Mouse (Mus musculus) layer of hippocampus, adult 2 months (tissue): ENCODE measurements at regions not wholly inside any gene's neighbourhood (a gene's known extent, or its start where the extent isn't known, plus 50 kb on each side); places are given as distances from the start of the nearest gene placed in this dataset.

Experiments
- DNase-seq, 2 experiments: peaks; one replicate each; pipeline ENCODE4 v3.0.0; 2022; ENCODE audit warnings: low spot score in 2 of 2
- H3K27ac ChIP-seq: fragments of 200-600 bp; 2 replicates; pipeline ENCODE4 v1.8.1; 2022
- H3K4me3 ChIP-seq: fragments of 200-600 bp; 2 replicates; pipeline ENCODE4 v1.8.1; 2022; ENCODE audit warnings: mild to moderate bottlenecking
- CTCF ChIP-seq: fragments of 200-600 bp; conservative IDR thresholded peaks from 2 replicates; pipeline ENCODE4 v1.8.1; 2022; ENCODE audit warnings: antibody characterized with exemption, mild to moderate bottlenecking, moderate library complexity

GRCm38 (mm10) chr12:106841996-106842395 lies 646.4 kb upstream of the 3110018I06Rik start:
- DNase-seq = peak; percentile 13 to 41
- Histone ChIP-seq H3K27ac (peak overlapping the region; percentile 85), H3K4me3 (no peak overlapping the region)
- no peak for TF ChIP-seq CTCF

GRCm38 (mm10) chr12:106842396-106842795 lies 646.0 kb upstream of the 3110018I06Rik start:
- no peak for TF ChIP-seq CTCF
- no peak overlapping the region for H3K4me3 ChIP-seq
- DNase-seq = no peak
- H3K27ac ChIP-seq = peak overlapping the region; percentile 85

GRCm38 (mm10) chr12:106851666-106852065 lies 636.8 kb upstream of the 3110018I06Rik start:
- peak; percentile 47 for TF ChIP-seq CTCF

GRCm38 (mm10) chr12:106852736-106853135 lies 635.7 kb upstream of the 3110018I06Rik start:
- Histone ChIP-seq H3K4me3 (no peak overlapping the region), H3K27ac (no peak overlapping the region)
- no peak for DNase-seq

More at GRCm38 (mm10) chr12:106851666-106852065, 636.8 kb upstream of the 3110018I06Rik start:
- H3K4me3 ChIP-seq = no peak overlapping the region
- no peak for DNase-seq
- no peak overlapping the region for H3K27ac ChIP-seq

GRCm38 (mm10) chr12:106853711-106854240 lies 634.7 kb upstream of the 3110018I06Rik start:
- no peak for DNase-seq
- no peak overlapping the region for H3K4me3 ChIP-seq
- H3K27ac ChIP-seq = no peak overlapping the region
- TF ChIP-seq CTCF = no peak

More at GRCm38 (mm10) chr12:106852736-106853135, 635.7 kb upstream of the 3110018I06Rik start:
- no peak for TF ChIP-seq CTCF

GRCm38 (mm10) chr12:106855520-106855919 lies 632.9 kb upstream of the 3110018I06Rik start:
- DNase-seq = no peak
- no peak overlapping the region for H3K4me3 ChIP-seq
- TF ChIP-seq CTCF = no peak
- no peak overlapping the region for H3K27ac ChIP-seq

- no peak for TF ChIP-seq CTCF
- no peak for DNase-seq
These were observed 626.8 kb upstream of the 3110018I06Rik start for GRCm38 (mm10) chr12:106861638-106862037.

GRCm38 (mm10) chr12:106864076-106864475 lies 624.4 kb upstream of the 3110018I06Rik start:
- TF ChIP-seq CTCF = no peak
- no peak overlapping the region for H3K4me3 ChIP-seq
- no peak for DNase-seq
- H3K27ac ChIP-seq = no peak overlapping the region

More at GRCm38 (mm10) chr12:106861638-106862037, 626.8 kb upstream of the 3110018I06Rik start:
- H3K4me3 ChIP-seq = no peak overlapping the region
- peak overlapping the region; percentile 78 for H3K27ac ChIP-seq

GRCm38 (mm10) chr12:106868036-106868435 lies 620.4 kb upstream of the 3110018I06Rik start:
- no peak overlapping the region for H3K4me3 ChIP-seq
- no peak for TF ChIP-seq CTCF
- no peak for DNase-seq
- 0 out of 2 replicates have a peak overlapping the region, but pooled peaks have one; percentile 4 for H3K27ac ChIP-seq

GRCm38 (mm10) chr12:106871481-106871880 lies 617.0 kb upstream of the 3110018I06Rik start:
- no peak for DNase-seq
- Histone ChIP-seq H3K4me3 (no peak overlapping the region), H3K27ac (no peak overlapping the region)
- TF ChIP-seq CTCF = no peak

- TF ChIP-seq CTCF = no peak
- H3K27ac ChIP-seq = peak overlapping the region; percentile 79
- H3K4me3 ChIP-seq = no peak overlapping the region
- DNase-seq = peak; percentile 32 to 46
These were observed 615.3 kb upstream of the 3110018I06Rik start for GRCm38 (mm10) chr12:106872966-106873730.

GRCm38 (mm10) chr12:106890319-106890718 lies 598.1 kb upstream of the 3110018I06Rik start:
- H3K4me3 ChIP-seq = no peak overlapping the region
- no peak overlapping the region for H3K27ac ChIP-seq
- TF ChIP-seq CTCF = no peak
- no peak for DNase-seq

- TF ChIP-seq CTCF = no peak
- Histone ChIP-seq H3K27ac (no peak overlapping the region), H3K4me3 (no peak overlapping the region)
- no peak for DNase-seq
These were observed 594.4 kb upstream of the 3110018I06Rik start for GRCm38 (mm10) chr12:106894061-106894460.

GRCm38 (mm10) chr12:106904202-106904601 lies 584.2 kb upstream of the 3110018I06Rik start:
- no peak for DNase-seq
- Histone ChIP-seq H3K27ac (no peak overlapping the region), H3K4me3 (no peak overlapping the region)
- no peak for TF ChIP-seq CTCF
